Mouse (Mus musculus): Measurements from ENCODE around the gene 2810004N23Rik. TPM values are rescaled to one million over a fixed set of nuclear protein-coding genes. Genes with fewer than 3 reads are reported as not detected.

Gene 2810004N23Rik
- polyA plus RNA-seq, 1 experiment, result 12.9 TPM

DNA sequence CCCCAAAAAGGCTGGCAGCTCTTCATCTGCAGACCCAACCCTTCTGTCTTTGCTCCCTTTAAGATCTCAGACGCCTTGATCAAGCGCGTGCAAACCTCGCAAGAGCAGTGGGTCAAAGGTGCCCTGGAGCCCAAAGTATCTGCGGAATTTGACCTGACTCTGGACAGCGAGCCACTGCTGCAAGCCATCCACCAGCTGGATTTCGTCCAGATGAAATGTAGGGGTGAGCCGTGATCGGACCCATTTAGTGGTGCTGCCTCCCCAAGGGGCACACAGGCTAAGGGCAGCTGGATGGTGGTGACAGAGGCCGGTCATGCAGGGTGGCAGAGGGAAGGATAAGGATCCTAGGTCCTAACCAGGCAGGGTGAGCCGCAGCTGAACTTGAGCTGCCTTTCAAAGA lies 42.8 kb downstream of the 2810004N23Rik start:
- Histone ChIP-seq H3K4me1 (ENCODE audit: control insufficient read depth, insufficient read depth, insufficient read length, low read length) (peaks cover 15% of the 10 kb centered on the region; the same call in 1 of the 2 replicates), H3K4me3 (ENCODE audit: insufficient read depth, low read depth, low read length) (no peak overlapping the region), H3K27ac (replicated peaks; ENCODE audit: low read depth, low read length) (peak overlapping the region; percentile 97)

DNA sequence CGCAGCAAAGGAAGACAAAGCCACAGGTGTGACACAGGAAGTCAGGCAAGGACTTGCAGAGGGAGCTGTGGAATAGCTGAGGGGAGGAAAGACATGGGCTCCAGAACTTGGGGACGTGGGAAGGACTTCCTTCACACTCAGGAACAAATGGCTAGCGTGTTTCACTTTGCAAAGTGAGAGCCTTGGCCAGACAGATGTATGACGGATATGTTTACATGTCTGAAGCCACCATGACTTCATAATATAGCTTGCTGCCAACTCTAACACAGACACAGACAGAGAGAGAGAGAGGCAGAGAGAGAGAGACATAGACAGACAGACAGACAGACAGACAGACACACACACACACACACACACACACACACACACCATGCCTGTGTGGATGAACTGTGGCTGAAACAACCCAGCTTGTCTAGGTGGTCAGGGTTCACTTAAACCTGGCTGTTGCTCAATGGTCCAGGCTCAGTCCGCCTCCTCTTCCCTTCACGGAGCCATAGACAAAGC lies 43.3 kb downstream of the 2810004N23Rik start:
- no peak overlapping the region for H3K4me3 ChIP-seq (ENCODE audit: insufficient read depth, low read depth, low read length)
- H3K27ac ChIP-seq (replicated peaks; ENCODE audit: low read depth, low read length), result peak overlapping the region; percentile 97

DNA sequence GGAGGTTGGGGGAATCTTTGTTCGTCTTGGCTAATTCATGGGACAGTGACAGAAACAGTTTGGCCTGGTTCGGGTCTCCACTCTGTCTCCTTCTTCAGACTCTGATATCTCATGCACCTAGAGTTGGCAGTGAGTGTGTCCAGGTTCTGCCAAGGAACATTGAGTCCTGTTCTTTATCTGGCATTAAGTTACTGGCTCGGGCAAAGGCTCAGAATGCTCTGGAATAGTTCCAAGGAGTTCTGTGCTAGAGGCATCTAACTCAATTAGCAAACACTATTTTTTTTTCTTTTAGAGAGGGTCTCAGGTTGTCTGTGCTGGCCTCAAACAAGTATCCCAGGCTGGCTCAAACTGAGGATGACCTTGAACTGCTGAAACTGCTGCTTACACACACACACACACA lies 45.6 kb downstream of the 2810004N23Rik start:
- no peak overlapping the region for H3K4me3 ChIP-seq (ENCODE audit: insufficient read depth, low read depth, low read length)
- peaks cover 13% of the 10 kb centered on the region; the same call in 1 of the 2 replicates for H3K4me1 ChIP-seq (ENCODE audit: control insufficient read depth, insufficient read depth, insufficient read length, low read length)

More for the DNA sequence above, 43.3 kb downstream of the 2810004N23Rik start:
- H3K4me1 ChIP-seq (ENCODE audit: control insufficient read depth, insufficient read depth, insufficient read length, low read length), result peaks cover 15% of the 10 kb centered on the region; the same call in 1 of the 2 replicates

DNA sequence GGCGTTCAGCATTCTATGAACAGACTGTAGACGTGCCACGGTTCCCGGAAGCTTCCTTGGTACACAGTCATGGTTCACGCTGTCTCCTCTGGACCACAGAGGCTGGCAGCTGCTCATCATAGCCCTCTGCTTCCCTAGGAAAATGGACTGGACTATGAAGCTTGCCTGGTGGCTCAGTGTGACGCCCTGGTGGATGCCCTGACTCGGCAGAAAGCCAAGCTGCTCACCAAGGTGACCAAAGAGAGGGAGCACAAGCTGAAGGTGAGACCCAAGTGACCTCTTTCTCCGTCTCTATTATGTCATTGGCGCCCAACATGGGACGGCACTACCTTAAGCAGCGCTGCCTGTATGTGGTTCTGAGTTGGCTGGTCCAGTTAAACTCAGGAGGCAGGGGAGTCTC lies 46.1 kb downstream of the 2810004N23Rik start:
- no peak overlapping the region for H3K4me3 ChIP-seq (ENCODE audit: insufficient read depth, low read depth, low read length)
- H3K4me1 ChIP-seq (ENCODE audit: control insufficient read depth, insufficient read depth, insufficient read length, low read length), result peaks cover 13% of the 10 kb centered on the region; the same call in 1 of the 2 replicates

More for the DNA sequence above, 45.6 kb downstream of the 2810004N23Rik start:
- H3K27ac ChIP-seq (replicated peaks; ENCODE audit: low read depth, low read length), result peak overlapping the region; percentile 97

DNA sequence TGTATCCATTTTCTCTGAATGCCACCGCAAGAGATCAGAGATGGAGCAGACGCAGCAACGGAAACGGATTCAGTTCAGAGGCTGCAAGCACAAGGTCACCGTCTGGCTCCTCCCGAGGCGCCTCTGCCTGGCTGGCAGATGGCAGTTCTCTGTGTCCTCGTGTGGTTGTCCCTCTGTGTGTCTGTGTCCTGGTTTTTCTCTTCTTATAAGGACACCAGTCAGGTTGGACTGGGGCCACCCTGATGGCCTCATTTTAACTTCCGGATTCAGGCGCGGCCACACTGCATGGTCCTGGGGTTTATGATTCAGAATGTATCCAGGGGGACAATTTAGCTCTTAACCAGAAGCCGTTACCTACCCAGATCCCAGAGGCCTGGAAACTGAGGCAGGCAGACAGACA lies 47.0 kb downstream of the 2810004N23Rik start:
- no peak overlapping the region for H3K4me3 ChIP-seq (ENCODE audit: insufficient read depth, low read depth, low read length)
- peaks cover 13% of the 10 kb centered on the region; the same call in 1 of the 2 replicates for H3K4me1 ChIP-seq (ENCODE audit: control insufficient read depth, insufficient read depth, insufficient read length, low read length)
- peak overlapping the region; percentile 96 for H3K27ac ChIP-seq (replicated peaks; ENCODE audit: low read depth, low read length)

More for the DNA sequence above, 46.1 kb downstream of the 2810004N23Rik start:
- H3K27ac ChIP-seq (replicated peaks; ENCODE audit: low read depth, low read length), result peak overlapping the region; percentile 96

DNA sequence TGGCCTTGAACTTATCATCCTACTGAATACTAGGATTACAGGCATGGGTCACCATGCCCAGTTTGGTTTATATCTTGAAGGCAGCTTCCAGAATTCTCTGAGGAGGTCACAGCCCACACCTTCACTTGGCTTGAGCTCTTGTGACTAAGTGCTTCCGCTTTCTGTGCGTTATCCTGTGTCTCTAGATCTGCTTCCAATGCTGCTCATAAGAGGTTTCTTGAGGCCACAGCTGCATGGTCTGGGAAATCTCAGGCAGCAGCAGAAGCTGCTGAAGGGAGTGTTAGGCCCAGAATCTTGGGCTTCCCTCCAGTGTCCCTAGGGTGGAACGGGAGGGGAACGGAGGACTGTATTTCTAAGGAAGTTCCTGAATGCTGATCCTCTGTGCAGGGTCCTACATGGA lies 49.6 kb downstream of the 2810004N23Rik start:
- H3K27ac ChIP-seq (replicated peaks; ENCODE audit: low read depth, low read length), result 0 out of 2 replicates have a peak overlapping the region, but pooled peaks have one; percentile 60
- no peak overlapping the region for H3K4me3 ChIP-seq (ENCODE audit: insufficient read depth, low read depth, low read length)
- H3K4me1 ChIP-seq (ENCODE audit: control insufficient read depth, insufficient read depth, insufficient read length, low read length), result no peaks in the 10 kb centered on the region

DNA sequence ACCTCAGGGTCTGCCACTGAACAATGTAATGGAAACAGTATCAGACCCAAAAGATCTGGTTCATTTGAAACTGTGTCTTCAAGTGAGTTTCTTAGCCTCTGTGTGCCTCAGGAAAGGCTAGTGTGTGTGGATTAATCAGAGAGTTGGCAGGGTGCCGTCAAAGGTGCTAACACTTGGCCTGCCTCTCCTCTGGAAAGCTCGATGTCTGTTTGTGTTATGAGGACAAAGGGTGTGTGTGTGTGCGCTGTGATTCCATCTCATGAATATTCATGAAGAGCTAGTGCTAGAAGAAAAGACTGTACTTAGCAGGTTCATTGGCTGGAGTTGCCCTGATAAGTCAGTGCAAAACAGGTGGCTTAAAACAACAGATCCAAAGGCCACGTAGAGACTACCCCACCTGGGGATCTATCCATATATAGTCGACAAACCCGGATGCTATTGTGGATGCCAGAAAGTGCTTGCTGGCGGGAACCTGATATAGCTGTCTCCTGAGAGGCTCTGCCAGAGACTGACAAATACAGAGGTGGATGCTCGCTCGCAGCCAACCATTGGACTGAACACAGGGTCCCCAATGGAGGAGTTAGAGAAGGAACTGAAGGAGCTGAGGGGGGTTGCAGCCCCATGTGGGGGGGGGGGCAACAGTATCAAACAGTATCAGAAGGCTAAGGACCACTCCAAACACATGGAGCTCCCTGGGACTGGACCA lies 52.1 kb downstream of the 2810004N23Rik start:
- Histone ChIP-seq H3K4me1 (ENCODE audit: control insufficient read depth, insufficient read depth, insufficient read length, low read length) (no peaks in the 10 kb centered on the region), H3K27ac (replicated peaks; ENCODE audit: low read depth, low read length) (peak overlapping the region; percentile 39; the same call in 1 of the 2 replicates), H3K4me3 (ENCODE audit: insufficient read depth, low read depth, low read length) (no peak overlapping the region)

DNA sequence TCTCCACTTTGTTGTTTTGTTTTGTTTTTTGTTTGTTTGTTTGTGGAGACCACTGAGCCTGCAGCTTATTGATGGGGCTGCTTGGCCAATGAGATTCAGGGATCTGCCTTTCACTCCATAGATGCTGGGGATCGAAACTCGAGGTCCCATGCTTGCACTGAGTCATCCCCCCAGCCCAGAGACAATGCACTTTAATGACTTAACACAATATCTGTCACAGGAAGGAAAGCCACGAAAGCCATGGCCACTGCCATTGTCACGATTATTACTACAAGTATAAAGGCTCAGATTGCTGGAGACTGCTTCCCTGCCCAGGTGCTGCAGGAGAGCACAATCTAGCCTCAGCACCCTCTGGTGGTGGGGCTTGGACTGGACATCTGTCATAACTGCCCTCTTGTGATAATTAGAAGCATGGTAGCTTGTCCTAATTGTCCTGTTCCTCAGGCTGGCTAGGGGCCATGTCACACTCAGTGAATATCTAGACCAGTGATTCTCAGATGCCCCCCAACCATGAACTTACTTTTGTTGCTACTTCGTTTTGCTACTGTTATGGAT lies 52.8 kb downstream of the 2810004N23Rik start:
- Histone ChIP-seq H3K4me3 (ENCODE audit: insufficient read depth, low read depth, low read length) (no peak overlapping the region), H3K27ac (replicated peaks; ENCODE audit: low read depth, low read length) (peak overlapping the region; percentile 39; the same call in 1 of the 2 replicates), H3K4me1 (ENCODE audit: control insufficient read depth, insufficient read depth, insufficient read length, low read length) (no peaks in the 10 kb centered on the region)

DNA sequence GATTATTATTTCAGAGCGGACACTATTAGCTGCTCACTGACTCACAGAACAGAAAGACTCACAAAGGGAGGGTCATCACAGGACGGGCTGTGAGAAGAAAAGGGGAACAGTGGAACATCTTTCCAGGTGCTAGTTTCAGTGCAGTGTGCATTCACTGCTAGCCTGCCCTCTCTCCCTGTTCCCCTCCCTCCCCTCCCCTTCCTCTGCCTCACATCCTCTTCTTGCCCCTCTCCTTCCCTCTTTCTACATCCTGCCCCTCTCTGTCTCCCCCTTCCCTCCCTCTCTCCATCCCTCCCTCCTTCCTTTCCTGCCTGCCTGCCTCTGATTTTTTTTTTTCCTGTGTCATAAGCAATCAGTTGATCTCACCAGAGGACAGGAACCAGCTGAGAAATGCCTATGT lies 53.5 kb downstream of the 2810004N23Rik start:
- peaks cover 1% of the 10 kb centered on the region; the same call in 1 of the 2 replicates for H3K4me1 ChIP-seq (ENCODE audit: control insufficient read depth, insufficient read depth, insufficient read length, low read length)
- H3K27ac ChIP-seq (replicated peaks; ENCODE audit: low read depth, low read length), result no peak overlapping the region
- H3K4me3 ChIP-seq (ENCODE audit: insufficient read depth, low read depth, low read length), result no peak overlapping the region

DNA sequence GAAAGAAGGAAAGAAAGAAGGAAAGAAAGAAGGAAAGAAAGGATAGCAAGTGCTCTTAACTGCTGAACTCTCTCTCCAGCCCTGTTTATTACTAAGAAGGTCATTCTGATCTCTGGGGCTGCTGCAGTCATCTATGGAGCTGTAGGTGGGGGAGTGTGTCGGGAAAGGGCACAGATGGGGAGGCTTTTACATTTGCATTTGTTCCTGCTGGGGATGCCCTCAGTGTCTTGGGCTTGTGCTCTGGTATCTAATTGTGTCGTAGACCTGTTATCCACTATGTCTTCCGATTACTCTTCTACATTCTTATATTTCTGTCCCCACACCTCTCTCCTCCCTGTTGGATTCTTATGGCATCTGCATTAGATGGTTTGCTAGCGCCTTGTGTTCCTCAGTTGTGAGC lies 56.9 kb downstream of the 2810004N23Rik start:
- Histone ChIP-seq H3K4me1 (ENCODE audit: control insufficient read depth, insufficient read depth, insufficient read length, low read length) (peaks cover 18% of the 10 kb centered on the region; the same call in 1 of the 2 replicates), H3K4me3 (ENCODE audit: insufficient read depth, low read depth, low read length) (no peak overlapping the region), H3K27ac (replicated peaks; ENCODE audit: low read depth, low read length) (no peak overlapping the region)

DNA sequence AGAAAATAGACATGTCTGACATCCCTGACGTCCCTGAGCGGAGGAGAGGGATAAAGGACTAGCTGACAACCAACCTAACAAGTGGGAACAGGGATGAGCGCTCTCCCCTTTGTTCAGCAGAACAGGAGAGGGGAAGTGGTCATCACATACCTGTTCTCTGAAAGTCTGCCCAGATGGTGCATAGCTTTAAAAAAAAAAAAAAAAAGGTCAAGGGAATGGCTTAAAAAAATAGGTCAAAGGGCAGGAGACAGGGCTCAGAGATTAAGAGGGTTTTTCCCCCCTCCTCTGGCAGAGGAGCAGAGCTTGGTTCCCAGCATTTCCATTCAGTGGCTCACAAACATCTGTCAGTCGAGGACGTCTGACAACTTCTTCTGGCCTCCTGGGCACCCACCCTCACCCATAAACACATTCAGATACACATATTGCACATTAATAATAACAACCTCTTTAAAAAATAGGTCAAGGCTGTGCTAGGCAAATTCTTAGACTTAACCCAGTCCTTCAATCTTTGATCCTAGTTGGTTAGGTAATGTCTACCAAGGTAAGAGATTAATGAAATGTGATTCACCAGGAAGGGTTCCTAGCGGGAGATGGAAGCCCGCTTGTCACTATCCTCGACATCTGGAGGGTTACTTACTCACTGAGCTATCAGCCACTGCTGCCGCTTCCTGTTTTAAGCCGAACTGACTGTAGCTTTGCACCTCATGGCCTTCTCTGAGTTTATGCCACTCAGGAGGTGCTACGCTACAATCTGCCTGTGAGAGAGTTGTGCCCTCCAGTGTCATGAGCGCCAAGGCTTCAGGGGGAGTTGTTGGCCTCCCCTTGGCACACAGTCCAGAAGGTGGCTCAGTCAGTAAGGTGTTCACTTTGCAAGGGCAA lies 58.9 kb downstream of the 2810004N23Rik start:
- H3K4me3 ChIP-seq (ENCODE audit: insufficient read depth, low read depth, low read length), result no peak overlapping the region
- H3K4me1 ChIP-seq (ENCODE audit: control insufficient read depth, insufficient read depth, insufficient read length, low read length), result peaks cover 18% of the 10 kb centered on the region; the same call in 1 of the 2 replicates
- peak overlapping the region; percentile 92 for H3K27ac ChIP-seq (replicated peaks; ENCODE audit: low read depth, low read length)

DNA sequence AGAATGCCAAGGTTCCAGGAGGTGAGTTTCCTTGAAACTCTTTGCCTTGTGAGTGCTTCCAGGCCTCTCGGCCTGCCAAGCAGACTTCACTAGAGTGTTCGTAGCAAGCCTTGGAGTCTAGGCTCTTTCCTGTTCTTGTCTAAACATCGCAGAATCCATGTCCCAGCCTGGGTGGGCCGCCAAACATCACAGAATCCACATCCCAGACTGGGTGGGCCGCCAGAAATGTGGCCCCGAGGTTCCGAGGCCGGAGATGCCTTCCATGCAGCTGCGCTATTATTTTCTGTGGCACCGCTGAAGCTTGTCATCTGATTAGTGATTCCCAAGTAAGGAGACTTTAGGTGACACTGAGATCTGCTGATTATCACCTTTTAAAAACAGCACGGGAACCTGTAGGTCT lies 62.4 kb downstream of the 2810004N23Rik start:
- Histone ChIP-seq H3K4me3 (ENCODE audit: insufficient read depth, low read depth, low read length) (no peak overlapping the region), H3K27ac (replicated peaks; ENCODE audit: low read depth, low read length) (no peak overlapping the region), H3K4me1 (ENCODE audit: control insufficient read depth, insufficient read depth, insufficient read length, low read length) (peaks cover 18% of the 10 kb centered on the region; the same call in 1 of the 2 replicates)

DNA sequence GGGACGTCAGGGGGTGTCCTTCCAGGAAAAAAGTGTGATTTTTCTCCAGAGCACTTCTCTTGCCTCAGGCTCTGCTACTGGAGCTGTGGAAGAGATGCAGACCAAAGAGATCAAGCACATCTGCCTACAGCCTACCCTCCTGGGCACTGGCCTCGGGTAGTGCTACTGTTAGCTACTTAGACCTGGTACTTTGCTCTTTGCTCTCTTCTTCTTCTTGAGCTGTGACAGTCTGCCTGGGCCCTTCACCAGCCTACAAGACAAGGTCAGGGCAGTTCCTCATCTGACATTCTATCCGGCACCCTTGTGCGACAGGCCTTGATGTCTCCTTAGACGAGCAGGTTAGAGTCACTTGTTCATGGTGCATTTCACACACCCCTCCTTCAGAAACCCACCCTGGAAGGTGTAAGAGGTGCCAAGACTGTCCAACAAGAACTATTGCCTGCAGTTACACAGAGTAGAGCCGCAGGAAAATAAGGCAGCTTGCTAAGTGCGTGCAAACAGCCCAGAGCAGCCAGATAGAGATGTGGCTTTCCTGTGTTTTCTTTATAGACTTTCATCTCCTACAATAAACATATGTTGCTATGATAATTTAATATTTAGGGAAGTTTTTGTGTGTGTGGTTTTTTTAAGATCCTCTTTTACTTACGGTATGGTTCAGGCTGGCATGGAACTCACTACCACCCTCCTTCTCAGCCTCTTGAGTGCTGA lies 67.0 kb downstream of the 2810004N23Rik start:
- Histone ChIP-seq H3K4me1 (ENCODE audit: control insufficient read depth, insufficient read depth, insufficient read length, low read length) (no peaks in the 10 kb centered on the region), H3K4me3 (ENCODE audit: insufficient read depth, low read depth, low read length) (peak overlapping the region; percentile 82), H3K27ac (replicated peaks; ENCODE audit: low read depth, low read length) (peak overlapping the region; percentile 1)

DNA sequence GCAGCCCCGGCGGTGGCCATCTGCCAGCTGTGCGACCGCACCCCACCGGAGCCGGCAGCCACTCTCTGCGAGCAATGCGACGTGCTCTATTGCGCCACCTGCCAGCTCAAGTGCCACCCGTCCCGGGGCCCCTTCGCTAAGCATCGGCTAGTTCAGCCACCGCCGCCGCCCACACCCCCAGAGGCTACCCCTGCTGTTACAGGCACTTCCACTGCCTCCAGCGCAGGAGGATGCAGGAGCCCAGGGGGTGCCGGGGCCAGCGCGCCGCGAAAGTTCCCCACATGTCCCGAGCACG lies 68.5 kb downstream of the 2810004N23Rik start:
- no peaks in the 10 kb centered on the region for H3K4me1 ChIP-seq (ENCODE audit: control insufficient read depth, insufficient read depth, insufficient read length, low read length)
- peak overlapping the region; percentile 82 for H3K4me3 ChIP-seq (ENCODE audit: insufficient read depth, low read depth, low read length)

More for the DNA sequence above, 68.5 kb downstream of the 2810004N23Rik start:
- peak overlapping the region; percentile 20; the same call in 1 of the 2 replicates for H3K27ac ChIP-seq (replicated peaks; ENCODE audit: low read depth, low read length)
